Mouse (Mus musculus) CH12.LX (cell line): ENCODE measurements around the gene Uchl4. TPM values are rescaled to one million over a fixed set of nuclear protein-coding genes. Genes with fewer than 3 reads are reported as not detected.

ENCODE experiments used
- DNase-seq: peaks from one replicate; pipeline ENCODE4 v3.0.0-alpha.2; 2013; ENCODE audit errors: extremely low read depth
- H3K27ac ChIP-seq: 2 replicates; pipeline ENCODE4 v1.5.1; 2012; ENCODE audit warnings: low read depth, mild to moderate bottlenecking, control low read depth, moderate library complexity; ENCODE audit not compliant: insufficient read depth
- H3K27me3 ChIP-seq: replicated peaks from 2 replicates; pipeline ENCODE3; 2012; ENCODE audit warnings: inconsistent platforms
- H3K36me3 ChIP-seq, 2 experiments: replicated peaks in 1 of 2; 2 replicates each; pipeline versions ENCODE3 to v1.6.1; 2012; ENCODE audit warnings: inconsistent platforms in 1 of 2, low read length in 1 of 2, mild to moderate bottlenecking in 1 of 2, mixed read lengths in 1 of 2, moderate library complexity in 1 of 2; ENCODE audit not compliant: control insufficient read depth in 1 of 2, insufficient read depth in 1 of 2
- H3K4me1 ChIP-seq, 2 experiments: 2 replicates each; pipeline ENCODE4 v1.6.1; 2012; ENCODE audit warnings: inconsistent platforms in 1 of 2, moderate library complexity in 1 of 2; ENCODE audit not compliant: insufficient read depth in 2 of 2, control insufficient read depth in 1 of 2
- H3K4me2 ChIP-seq: 2 replicates; pipeline ENCODE4 v1.6.1; 2012; ENCODE audit warnings: low read depth, mild to moderate bottlenecking, control low read depth; ENCODE audit not compliant: poor library complexity, insufficient read depth, severe bottlenecking
- H3K4me3 ChIP-seq, 3 experiments: fragments of 150-350 bp in 1 of 3; sonication (generic) in 1 of 3; replicated peaks in 1 of 3; 2 replicates each; pipeline versions ENCODE3 to v1.5.1; 2011 to 2012; ENCODE audit warnings: low read depth in 2 of 3, low read length in 2 of 3, mild to moderate bottlenecking in 2 of 3, moderate library complexity in 2 of 3, control low read depth in 1 of 3, improper control_type of control experiment in 1 of 3, inconsistent platforms in 1 of 3, mixed read lengths in 1 of 3; ENCODE audit not compliant: poor library complexity in 1 of 3
- H3K79me2 ChIP-seq: replicated peaks from 2 replicates; pipeline ENCODE4 v1.6.1; 2012; ENCODE audit warnings: mild to moderate bottlenecking, moderate library complexity; ENCODE audit not compliant: control insufficient read depth, poor library complexity, insufficient read depth, severe bottlenecking; ENCODE audit errors: extremely low read depth
- H3K9ac ChIP-seq: 2 replicates; pipeline ENCODE4 v1.6.1; 2012; ENCODE audit warnings: low read depth, mild to moderate bottlenecking, control low read depth, moderate library complexity; ENCODE audit not compliant: insufficient read depth
- H3K9me3 ChIP-seq: replicated peaks from 2 replicates; pipeline ENCODE3; 2012; ENCODE audit warnings: low read length, inconsistent platforms, mixed read lengths
- BHLHE40 ChIP-seq: IDR thresholded peaks from 2 replicates; pipeline ENCODE4 v1.6.1; 2011; ENCODE audit warnings: mild to moderate bottlenecking, low read depth, low read length, improper control_type of control experiment
- CHD1 ChIP-seq: IDR thresholded peaks from 2 replicates; pipeline ENCODE4 v1.6.1; 2012; ENCODE audit warnings: low read depth, low read length, improper control_type of control experiment, inconsistent platforms
- CTCF ChIP-seq, 2 experiments: IDR thresholded peaks in 1 of 2; conservative IDR thresholded peaks in 1 of 2; 2 replicates each; pipeline ENCODE4 v1.5.1; 2011 to 2012; ENCODE audit warnings: low read depth in 2 of 2, low read length in 2 of 2, improper control_type of control experiment in 1 of 2, inconsistent platforms in 1 of 2, mild to moderate bottlenecking in 1 of 2, moderate library complexity in 1 of 2
- E2F4 ChIP-seq: IDR thresholded peaks from 2 replicates; pipeline ENCODE4 v1.6.1; 2011; ENCODE audit warnings: low read depth, low read length, improper control_type of control experiment; ENCODE audit not compliant: insufficient replicate concordance
- HCFC1 ChIP-seq: IDR thresholded peaks from 2 replicates; pipeline ENCODE4 v1.6.1; 2012; ENCODE audit warnings: low read depth, mild to moderate bottlenecking, inconsistent platforms, low read length, improper control_type of control experiment
- IRF4 ChIP-seq: IDR thresholded peaks from 2 replicates; pipeline ENCODE4 v1.6.1; 2014; ENCODE audit warnings: low read depth, mild to moderate bottlenecking, inconsistent platforms, low read length, improper control_type of control experiment
- JUND ChIP-seq: conservative IDR thresholded peaks from 2 replicates; pipeline ENCODE4 v1.6.1; 2011; ENCODE audit warnings: low read depth, low read length, improper control_type of control experiment
- KAT2A ChIP-seq: IDR thresholded peaks from 2 replicates; pipeline ENCODE4 v1.6.1; 2012; ENCODE audit warnings: low read length, improper control_type of control experiment, inconsistent platforms; ENCODE audit not compliant: insufficient replicate concordance
- MEF2A ChIP-seq: IDR thresholded peaks from 2 replicates; pipeline ENCODE4 v1.6.1; 2014; ENCODE audit warnings: low read depth, mild to moderate bottlenecking, inconsistent platforms, low read length, improper control_type of control experiment, borderline replicate concordance
- MYC ChIP-seq: IDR thresholded peaks from 2 replicates; pipeline ENCODE4 v1.6.1; 2011; ENCODE audit warnings: low read depth, mild to moderate bottlenecking, improper control_type of control experiment, low read length
- NRF1 ChIP-seq: IDR thresholded peaks from 2 replicates; pipeline ENCODE4 v1.6.1; 2014; ENCODE audit warnings: low read depth, mild to moderate bottlenecking, inconsistent platforms, low read length, improper control_type of control experiment, moderate library complexity
- POLR2A ChIP-seq: IDR thresholded peaks from 2 replicates; pipeline ENCODE4 v1.6.1; 2011; ENCODE audit warnings: low read depth, mild to moderate bottlenecking, improper control_type of control experiment, low read length
- RAD21 ChIP-seq: IDR thresholded peaks from 2 replicates; pipeline ENCODE4 v1.6.1; 2011; ENCODE audit warnings: low read depth, mild to moderate bottlenecking, low read length, improper control_type of control experiment, moderate library complexity
- RCOR1 ChIP-seq: conservative IDR thresholded peaks from 2 replicates; pipeline ENCODE4 v1.6.1; 2012; ENCODE audit warnings: low read depth, mild to moderate bottlenecking, inconsistent platforms, low read length, improper control_type of control experiment
- SIN3A ChIP-seq: IDR thresholded peaks from 2 replicates; pipeline ENCODE4 v1.6.1; 2012; ENCODE audit warnings: low read length, improper control_type of control experiment, inconsistent platforms
- TCF12 ChIP-seq: IDR thresholded peaks from 2 replicates; pipeline ENCODE4 v1.6.1; 2014; ENCODE audit warnings: low read depth, mild to moderate bottlenecking, inconsistent platforms, low read length, improper control_type of control experiment
- USF1 ChIP-seq: IDR thresholded peaks from 2 replicates; pipeline ENCODE4 v1.6.1; 2014; ENCODE audit warnings: low read depth, mild to moderate bottlenecking, inconsistent platforms, low read length, improper control_type of control experiment
- USF2 ChIP-seq: conservative IDR thresholded peaks from 2 replicates; pipeline ENCODE4 v1.6.1; 2011; ENCODE audit warnings: low read depth, low read length, improper control_type of control experiment
- ZMIZ1 ChIP-seq: IDR thresholded peaks from 2 replicates; pipeline ENCODE4 v1.6.1; 2012; ENCODE audit warnings: low read depth, mild to moderate bottlenecking, inconsistent platforms, low read length, improper control_type of control experiment
- dilution Hi-C: fragments of 300-500 bp; cut with MboI; formaldehyde crosslinking; loops from 2 replicates; pipeline ENCODE4 v1.14.3; 2020; ENCODE audit warnings: low sequenced_read_pairs; ENCODE audit not compliant: extremely low pct_unique_long_range_greater_than_20kb, extremely low pct_ligation_motif_present
- in situ Hi-C: fragments of 300-500 bp; cut with MboI; formaldehyde crosslinking; loops from 3 replicates; pipeline ENCODE4 v1.14.3; 2019; ENCODE audit warnings: low sequenced_read_pairs, low pct_ligation_motif_present, low pct_unique_long_range_greater_than_20kb, mixed read lengths
- polyA plus RNA-seq: library from polyadenylated mRNA; unstranded; fragments of >175 nt; gene quantifications from 2 replicates; pipeline ENCODE4 v1.2.1, GENCODE M21; 2012; ENCODE audit warnings: low read depth; ENCODE audit not compliant: insufficient read length
- total RNA-seq, 2 experiments: library from RNA; depleted of rRNA; stranded (reverse); fragments of 300-350 nt in 1 of 2; fragments of >200 nt in 1 of 2; gene quantifications; 2 replicates each; pipeline ENCODE4 v1.2.3; 2012 to 2014

Uchl4 gene
- total and polyA plus RNA-seq, 3 experiments, result 0.55 to 16.8 (median 8.2) TPM

DNA sequence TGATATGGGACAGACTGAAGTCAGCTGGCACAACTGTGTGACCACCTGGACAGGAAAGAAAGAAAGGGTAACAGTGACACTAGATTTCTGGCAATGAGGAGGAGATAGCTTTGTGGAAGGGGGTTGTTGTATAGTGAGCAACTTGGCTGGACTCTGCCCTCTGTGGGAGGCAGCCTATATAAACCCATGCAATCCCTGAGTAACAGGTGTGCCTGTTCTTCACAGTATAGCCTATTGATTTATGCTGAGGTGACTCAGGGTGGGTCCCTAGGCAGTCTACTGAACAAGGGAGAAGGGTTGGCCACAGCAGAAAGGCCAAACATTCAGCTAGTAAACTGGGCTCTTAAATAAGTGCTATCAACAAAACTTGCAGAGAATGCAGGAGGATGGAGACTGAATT is 9.2 kb upstream of the Uchl4 start:
- H3K9me3 ChIP-seq, result no peaks in the 10 kb centered on the region
- dilution Hi-C loops, result no loop called here
- TF ChIP-seq RCOR1, result no peak
- no peak for TF ChIP-seq ZMIZ1
- no peak for TF ChIP-seq KAT2A
- no peak for TF ChIP-seq MEF2A
- no peak for TF ChIP-seq MYC
- in situ Hi-C loops, result no loop called here
- DNase-seq, result no peak
- H3K4me1 ChIP-seq, result peaks cover 0 to 49% of the 10 kb centered on the region in 2 experiments; a peak in 2 of 4 replicates
- H3K36me3 ChIP-seq, result peaks cover 0 to 52% of the 10 kb centered on the region in 2 experiments
- no peak overlapping the region for H3K4me2 ChIP-seq
- H3K27ac ChIP-seq, result no peak overlapping the region
- H3K79me2 ChIP-seq, result 0 out of 2 replicates have a peak, but pooled peaks cover 3% of the 10 kb centered on the region
- H3K4me3 ChIP-seq, result no peak overlapping the region
- H3K9ac ChIP-seq, result no peak overlapping the region
- H3K27me3 ChIP-seq, result no peaks in the 10 kb centered on the region

DNA sequence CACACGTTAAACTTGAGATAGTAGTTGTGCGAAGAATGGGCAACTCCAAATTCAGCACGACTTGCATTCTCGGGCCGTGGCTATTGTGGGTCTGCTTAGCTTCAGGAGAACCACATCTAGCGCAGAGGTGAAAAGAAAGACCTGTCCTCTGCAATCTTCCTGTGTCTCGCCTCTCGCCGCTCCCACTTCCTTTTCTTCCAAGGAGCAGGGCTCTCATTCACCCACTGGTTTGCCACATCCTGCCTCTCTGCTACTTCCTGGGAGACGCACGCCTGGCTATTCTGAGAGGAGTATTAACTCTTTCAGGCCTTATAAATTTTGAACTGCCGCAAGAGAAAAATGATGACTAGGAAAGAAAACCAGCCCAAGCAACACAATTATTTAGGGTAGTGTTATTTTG is 7.3 kb upstream of the Uchl4 start:
- TF ChIP-seq JUND (no peak), USF1 (no peak), TCF12 (no peak), CTCF (conservative IDR thresholded peaks at IDR 0.05 in 1 of 2, IDR thresholded peaks at IDR 0.05 in 1 of 2; ENCODE audit: low read depth in 2 of 2, low read length in 2 of 2) (no peak), IRF4 (no peak), POLR2A (no peak)
- 0 out of 2 replicates have a peak, but pooled peaks cover 3% of the 10 kb centered on the region for H3K79me2 ChIP-seq
- no peak overlapping the region for H3K4me2 ChIP-seq
- no peaks in the 10 kb centered on the region for H3K9me3 ChIP-seq
- H3K4me1 ChIP-seq, result peaks cover 0 to 41% of the 10 kb centered on the region in 2 experiments; a peak in 2 of 4 replicates
- no peak overlapping the region for H3K9ac ChIP-seq
- H3K36me3 ChIP-seq, result peaks cover 0 to 57% of the 10 kb centered on the region in 2 experiments
- in situ Hi-C loops (no loop called here), dilution Hi-C loops (no loop called here)
- no peaks in the 10 kb centered on the region for H3K27me3 ChIP-seq
- no peak overlapping the region for H3K4me3 ChIP-seq
- no peak overlapping the region for H3K27ac ChIP-seq
- DNase-seq, result no peak

GRCm38 (mm10) chr9:64228972-64229371 is 6.0 kb upstream of the Uchl4 start:
- Histone ChIP-seq H3K9me3 (no peaks in the 10 kb centered on the region), H3K4me3 (no peak overlapping the region), H3K27me3 (no peaks in the 10 kb centered on the region), H3K4me2 (no peak overlapping the region), H3K4me1 (peaks cover 0 to 41% of the 10 kb centered on the region in 2 experiments; a peak in 2 of 4 replicates), H3K36me3 (peaks cover 0 to 55% of the 10 kb centered on the region in 2 experiments), H3K9ac (no peak overlapping the region), H3K79me2 (0 out of 2 replicates have a peak, but pooled peaks cover under 1% of the 10 kb centered on the region), H3K27ac (no peak overlapping the region)
- TF ChIP-seq RAD21 (no peak), JUND (no peak), POLR2A (no peak), NRF1 (no peak), CHD1 (no peak), HCFC1 (no peak), USF2 (no peak), KAT2A (no peak), BHLHE40 (no peak), E2F4 (no peak), SIN3A (no peak)
- in situ Hi-C loops, result no loop called here
- dilution Hi-C loops, result no loop called here
- DNase-seq, result no peak
